Mouse (Mus musculus): ENCODE data around the gene Pmpcb.

DNA sequence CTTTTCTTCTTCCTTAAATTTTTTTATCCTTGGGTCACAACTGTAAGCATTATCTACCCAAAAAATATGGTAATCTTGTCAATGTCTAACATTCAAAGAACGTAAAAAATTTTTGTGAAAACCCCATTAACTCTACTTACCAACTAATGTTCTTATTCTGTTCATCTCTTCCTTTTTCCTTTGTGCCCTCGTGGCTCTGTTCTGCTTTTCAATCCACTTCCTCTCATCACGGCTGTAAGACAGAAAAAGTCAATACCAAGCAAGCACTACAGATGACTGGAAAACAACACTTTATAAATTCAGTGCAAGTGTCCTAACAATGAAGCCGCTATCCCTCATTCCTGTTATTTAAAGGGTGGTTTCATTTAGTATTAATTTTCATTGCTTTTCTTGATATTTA, 31.6 kb downstream of the Pmpcb start:
- no peak for TF ChIP-seq GATA1 (IDR thresholded peaks at IDR 0.05; ENCODE audit: low read length)
- TF ChIP-seq TAL1 (IDR thresholded peaks at IDR 0.05; ENCODE audit: low read length): no peak

Measured in erythroblast, embryonic 14.5 days (primary cell).